Mouse (Mus musculus) urinary bladder, postnatal 36 days (tissue): ENCODE results near the gene Ruvbl2.

ENCODE experiments used
- DNase-seq, 2 experiments: peaks; one replicate each; pipeline ENCODE4 v3.0.0; 2022; ENCODE audit warnings: low spot score in 2 of 2, mixed read lengths in 1 of 2

Gene Ruvbl2

GRCm38 (mm10) chr7:45461326-45461725, 23.4 kb upstream of the Ruvbl2 start:
- DNase-seq: no peak

GRCm38 (mm10) chr7:45460860-45461314, 23.0 kb upstream of the Ruvbl2 start:
- peak; percentile 79 to 82 for DNase-seq

GRCm38 (mm10) chr7:45460377-45460776, 22.5 kb upstream of the Ruvbl2 start:
- DNase-seq: no peak

- peak; percentile 91 to 97 for DNase-seq
These were observed 21.8 kb upstream of the Ruvbl2 start, which contains the start of gene Ftl1 for GRCm38 (mm10) chr7:45459564-45460140. Gene Ftl1 (minus strand): TSS chr7:45459884.

GRCm38 (mm10) chr7:45458748-45459563, 21.1 kb upstream of the Ruvbl2 start:
- peak; percentile 46 to 72 for DNase-seq

- peak in 1 of 2 experiments; percentile 51 for DNase-seq
These were observed 19.5 kb upstream of the Ruvbl2 start for GRCm38 (mm10) chr7:45457204-45458060.

GRCm38 (mm10) chr7:45456721-45457203, 18.9 kb upstream of the Ruvbl2 start:
- no peak for DNase-seq

GRCm38 (mm10) chr7:45455932-45456696, 18.2 kb upstream of the Ruvbl2 start:
- DNase-seq: no peak

- DNase-seq: no peak
These were observed 17.1 kb upstream of the Ruvbl2 start for GRCm38 (mm10) chr7:45454971-45455370.

- peak in 1 of 2 experiments; percentile 77 for DNase-seq
These were observed 13.6 kb upstream of the Ruvbl2 start for GRCm38 (mm10) chr7:45451344-45451982.

- no peak for DNase-seq
These were observed 12.1 kb upstream of the Ruvbl2 start for GRCm38 (mm10) chr7:45449974-45450373.

- no peak for DNase-seq
These were observed 9.6 kb upstream of the Ruvbl2 start for GRCm38 (mm10) chr7:45447325-45447990.

- DNase-seq: no peak
These were observed 8.7 kb upstream of the Ruvbl2 start for GRCm38 (mm10) chr7:45446589-45446988.

- no peak for DNase-seq
These were observed 5.9 kb upstream of the Ruvbl2 start for GRCm38 (mm10) chr7:45443526-45444420.

GRCm38 (mm10) chr7:45437046-45437445, 850 bp downstream of the Ruvbl2 start:
- DNase-seq: no peak

GRCm38 (mm10) chr7:45436444-45436843, 1.5 kb downstream of the Ruvbl2 start:
- DNase-seq: no peak

GRCm38 (mm10) chr7:45435038-45435437, 2.9 kb downstream of the Ruvbl2 start:
- no peak for DNase-seq

- DNase-seq: peak; percentile 100
These were observed 3.5 kb downstream of the Ruvbl2 start, which contains the start of gene Gys1 for GRCm38 (mm10) chr7:45434203-45435015. Gene Gys1 (plus strand): TSS chr7:45434844.
